Mouse (Mus musculus) neural tube, embryonic 14.5 days (tissue): ENCODE measurements around the gene Rnf187. TPM values are rescaled to one million over a fixed set of nuclear protein-coding genes. Genes with fewer than 3 reads are reported as not detected.

Experiments
- ATAC-seq: fragments of 200-750 bp; cut with Nextera tagmentation; 2 replicates; pipeline ENCODE4 v1.8.0; 2017; ENCODE audit warnings: low read depth, mild to moderate bottlenecking, moderate TSS enrichment, moderate library complexity
- H3K27ac ChIP-seq: fragments of 300-500 bp; sonication (generic); 2 replicates; pipeline ENCODE4 v1.5.1; 2014; ENCODE audit warnings: low read depth, mild to moderate bottlenecking, control low read depth, low read length, moderate library complexity, mixed read lengths
- H3K27me3 ChIP-seq: fragments of 300-500 bp; sonication (generic); 2 replicates; pipeline ENCODE4 v1.6.1; 2014; ENCODE audit warnings: low read length; ENCODE audit not compliant: control insufficient read depth, insufficient read depth
- H3K36me3 ChIP-seq: fragments of 300-500 bp; sonication (generic); 2 replicates; pipeline ENCODE4 v1.6.1; 2014; ENCODE audit warnings: low read length, mixed read lengths; ENCODE audit not compliant: control insufficient read depth, insufficient read depth
- H3K4me1 ChIP-seq: fragments of 300-500 bp; sonication (generic); 2 replicates; pipeline ENCODE4 v1.6.1; 2014; ENCODE audit warnings: low read length; ENCODE audit not compliant: control insufficient read depth, insufficient read depth
- H3K4me2 ChIP-seq: fragments of 300-500 bp; sonication (generic); 2 replicates; pipeline ENCODE4 v1.6.1; 2014; ENCODE audit warnings: mild to moderate bottlenecking, low read depth, low read length, control low read depth
- H3K4me3 ChIP-seq: fragments of 300-500 bp; sonication (generic); 2 replicates; pipeline ENCODE4 v1.5.1; 2014; ENCODE audit warnings: low read depth, low read length, control low read depth, mixed read lengths
- H3K9ac ChIP-seq: fragments of 300-500 bp; sonication (generic); replicated peaks from 2 replicates; pipeline ENCODE4 v1.6.1; 2014; ENCODE audit warnings: low read depth, mild to moderate bottlenecking, control low read depth, low read length, mixed read lengths
- H3K9me3 ChIP-seq: fragments of 300-500 bp; sonication (generic); 2 replicates; pipeline ENCODE4 v1.6.1; 2016; ENCODE audit warnings: low read length; ENCODE audit not compliant: control insufficient read depth
- WGBS: fragments of 180-500 bp; shearing (Covaris S2); extraction: QIAGEN DNeasy Blood & Tissue Kit; methylation state at CpG from one replicate; pipeline ENCODE4 v1.1.7; 2014; 5-methylcytosine and 5-hydroxymethylcytosine counted together
- polyA plus RNA-seq: library from polyadenylated mRNA; unstranded; fragments of >200 nt; fragmentation: Nextera tagmentation; extraction: Ambion mirVana; gene quantifications from 2 replicates; pipeline ENCODE4 v1.2.1, GENCODE M21; 2014

Rnf187 gene
- polyA plus RNA-seq: 661 and 689 TPM in 2 replicates

GRCm38 (mm10) chr11:58938322-58939087 lies at the start of gene Rnf187:
Gene Rnf187, minus strand, starts transcription at chr11:58938916.
- under 1% methylated on average over 78 of the region's 95 CpGs for WGBS
- H3K4me3 ChIP-seq: peak within 1 kb of the TSS; percentile 96
- H3K27me3 ChIP-seq: no peaks in the 10 kb centered on the region; the same call in 1 of the 2 replicates
- peak within 1 kb of the TSS; percentile 89 for H3K4me2 ChIP-seq
- H3K4me1 ChIP-seq: peaks cover 27% of the 10 kb centered on the region
- H3K9me3 ChIP-seq: no peaks in the 10 kb centered on the region
- H3K36me3 ChIP-seq: peaks cover 15% of the 10 kb centered on the region; the same call in 1 of the 2 replicates
- peak within 1 kb of the TSS; percentile 93 for H3K9ac ChIP-seq
- H3K27ac ChIP-seq: peak within 1 kb of the TSS; percentile 94
- peak; percentile 97 for ATAC-seq

GRCm38 (mm10) chr11:58985299-58985917 lies 46.7 kb upstream of the Rnf187 start:
- Histone ChIP-seq H3K27me3 (no peaks in the 10 kb centered on the region), H3K9ac (no peak overlapping the region), H3K4me2 (no peak overlapping the region), H3K36me3 (peaks cover 46% of the 10 kb centered on the region), H3K4me3 (no peak overlapping the region), H3K4me1 (peaks cover 1% of the 10 kb centered on the region; the same call in 1 of the 2 replicates), H3K27ac (no peak overlapping the region), H3K9me3 (no peaks in the 10 kb centered on the region)
- no peak for ATAC-seq
- WGBS: 100% methylated on average over 3 of the region's 3 CpGs

GRCm38 (mm10) chr11:58984657-58985056 lies 45.9 kb upstream of the Rnf187 start:
- Histone ChIP-seq H3K27ac (no peak overlapping the region), H3K4me2 (no peak overlapping the region), H3K9ac (no peak overlapping the region), H3K4me3 (no peak overlapping the region), H3K27me3 (no peaks in the 10 kb centered on the region), H3K9me3 (no peaks in the 10 kb centered on the region), H3K4me1 (peaks cover 8% of the 10 kb centered on the region), H3K36me3 (peaks cover 39% of the 10 kb centered on the region)
- 95% methylated on average over 7 of the region's 7 CpGs for WGBS
- no peak for ATAC-seq

- Histone ChIP-seq H3K4me3 (no peak overlapping the region), H3K27me3 (no peaks in the 10 kb centered on the region), H3K9ac (no peak overlapping the region), H3K36me3 (peaks cover 31% of the 10 kb centered on the region), H3K4me1 (peaks cover 16% of the 10 kb centered on the region), H3K9me3 (no peaks in the 10 kb centered on the region), H3K27ac (no peak overlapping the region), H3K4me2 (no peak overlapping the region)
- 96% methylated on average over 6 of the region's 6 CpGs for WGBS
- ATAC-seq: no peak
Observed at GRCm38 (mm10) chr11:58983691-58984341, 45.1 kb upstream of the Rnf187 start.

- no peak for ATAC-seq
- no peak overlapping the region for H3K27ac ChIP-seq
- WGBS: 84% methylated on average over 18 of the region's 18 CpGs
- no peak overlapping the region for H3K4me2 ChIP-seq
- peaks cover 25% of the 10 kb centered on the region for H3K36me3 ChIP-seq
- H3K4me1 ChIP-seq: peaks cover 18% of the 10 kb centered on the region
- no peaks in the 10 kb centered on the region for H3K27me3 ChIP-seq
- no peak overlapping the region for H3K4me3 ChIP-seq
- no peaks in the 10 kb centered on the region for H3K9me3 ChIP-seq
- no peak overlapping the region for H3K9ac ChIP-seq
Observed at GRCm38 (mm10) chr11:58982471-58983097, 43.9 kb upstream of the Rnf187 start.

GRCm38 (mm10) chr11:58981541-58982447 lies 43.1 kb upstream of the Rnf187 start:
- Histone ChIP-seq H3K27ac (no peak overlapping the region), H3K4me2 (no peak overlapping the region), H3K9ac (no peak overlapping the region), H3K27me3 (no peaks in the 10 kb centered on the region), H3K4me1 (peaks cover 22% of the 10 kb centered on the region), H3K4me3 (no peak overlapping the region), H3K9me3 (no peaks in the 10 kb centered on the region), H3K36me3 (peaks cover 25% of the 10 kb centered on the region)
- ATAC-seq: peak; percentile 23; the same call in 1 of the 2 replicates
- 57% methylated on average over 9 of the region's 14 CpGs for WGBS

- Histone ChIP-seq H3K36me3 (peaks cover 17% of the 10 kb centered on the region), H3K27me3 (no peaks in the 10 kb centered on the region), H3K9me3 (no peaks in the 10 kb centered on the region), H3K9ac (0 out of 2 replicates have a peak overlapping the region, but pooled peaks have one; percentile 2), H3K27ac (no peak overlapping the region), H3K4me2 (no peak overlapping the region), H3K4me1 (peaks cover 27% of the 10 kb centered on the region), H3K4me3 (no peak overlapping the region)
- 66% methylated on average over 5 of the region's 5 CpGs for WGBS
- no peak for ATAC-seq
Observed at GRCm38 (mm10) chr11:58980381-58980990, 41.8 kb upstream of the Rnf187 start.

- ATAC-seq: no peak
- no peak overlapping the region for H3K4me3 ChIP-seq
- no peak overlapping the region for H3K9ac ChIP-seq
- H3K9me3 ChIP-seq: no peaks in the 10 kb centered on the region
- H3K4me2 ChIP-seq: peak overlapping the region; percentile 100
- H3K27me3 ChIP-seq: no peaks in the 10 kb centered on the region
- WGBS: 92% methylated on average over 7 of the region's 7 CpGs
- H3K4me1 ChIP-seq: peaks cover 28% of the 10 kb centered on the region
- no peak overlapping the region for H3K27ac ChIP-seq
- peaks cover 11% of the 10 kb centered on the region for H3K36me3 ChIP-seq
Observed at GRCm38 (mm10) chr11:58979661-58980060, 40.9 kb upstream of the Rnf187 start.
